ENCODE assay signal across 9 mouse cellular contexts in genomic region chr14:52008321-52009203, GRCm38 (mm10). TPM values are rescaled to one million over a fixed set of nuclear protein-coding genes. Genes with fewer than 3 reads are reported as not detected.
DNase-seq lines count a peak whose midpoint lies in the region; ATAC-seq and TF ChIP-seq lines count a peak whose summit lies in the region.
"Had no signal": no experiment of that assay in that cellular context is flagged by ENCODE, and none has a peak within 500 bp of the region (broad histone marks: within the 10 kb centered on the region; RNA-seq: fewer than 3 reads in every experiment).

No protein-coding gene starts in this region.

- TF ChIP-seq POLR2A in cerebellum, adult 2 months (IDR thresholded peaks at IDR 0.05; ENCODE audit: borderline replicate concordance, insufficient read depth, low read length), result 0 out of 2 replicates have a peak, but pooled peaks have one; percentile 33

- peak overlapping the region; percentile 14; the same call in 1 of the 2 replicates for H3K4me3 ChIP-seq in G1E (ENCODE audit: low read depth, low read length)
- peak overlapping the region; percentile 41 for H3K4me3 ChIP-seq in cerebellum, adult 2 months (replicated peaks; ENCODE audit: insufficient read depth, low read depth, low read length)
- peak overlapping the region; percentile 22 for H3K4me3 ChIP-seq in forebrain, postnatal 0 days (ENCODE audit: low read depth, low read length)
- no peak overlapping the region for H3K4me3 ChIP-seq in lung, embryonic 15.5 days

- peak; percentile 95 for TF ChIP-seq CTCF in G1E (IDR thresholded peaks at IDR 0.05; ENCODE audit: low read depth, low read length)
- peak; percentile 99 for TF ChIP-seq CTCF in cerebellum, adult 2 months (IDR thresholded peaks at IDR 0.05; ENCODE audit: borderline replicate concordance, insufficient read depth, low read depth, low read length)
- TF ChIP-seq CTCF in forebrain, postnatal 0 days (IDR thresholded peaks at IDR 0.05; ENCODE audit: low read depth), result peak; percentile 100

- DNase-seq in G1E (ENCODE audit: low spot score), result peak; percentile 84
- DNase-seq in cerebellum, adult 2 months, result peak; percentile 92 to 96
- DNase-seq in forebrain, postnatal 0 days, result peak; percentile 93
- peak; percentile 90 to 93 for DNase-seq in heart, postnatal 36 days
- DNase-seq in layer of hippocampus, adult 8-10 months (ENCODE audit: low spot score in 2 of 2), result peak; percentile 84 to 93
- peak; percentile 70 for DNase-seq in ovary, adult 18-20 months (ENCODE audit: low spot score)
- DNase-seq in thymus, adult 18-20 months, result peak; percentile 86 to 88

- no peaks in the 10 kb centered on the region for H3K27me3 ChIP-seq in G1E (ENCODE audit: insufficient read depth, low read length)
- H3K27me3 ChIP-seq in cerebellum, adult 2 months (ENCODE audit: control insufficient read depth, insufficient read depth, low read length), result no peaks in the 10 kb centered on the region
- no peaks in the 10 kb centered on the region for H3K27me3 ChIP-seq in forebrain, postnatal 0 days (ENCODE audit: insufficient read depth, low read length)
- H3K27me3 ChIP-seq in lung, embryonic 15.5 days, result no peaks in the 10 kb centered on the region

- H3K9ac ChIP-seq in forebrain, postnatal 0 days, result peak overlapping the region; percentile 35; the same call in 1 of the 2 replicates
- H3K9ac ChIP-seq in lung, embryonic 15.5 days, result no peak overlapping the region

- H3K36me3 ChIP-seq in G1E (replicated peaks), result peaks cover 71% of the 10 kb centered on the region
- H3K36me3 ChIP-seq in forebrain, postnatal 0 days (ENCODE audit: insufficient read depth), result peaks cover 20% of the 10 kb centered on the region
- peaks cover 50% of the 10 kb centered on the region for H3K36me3 ChIP-seq in lung, embryonic 15.5 days

- no peaks in the 10 kb centered on the region for H3K9me3 ChIP-seq in G1E (replicated peaks)
- no peaks in the 10 kb centered on the region for H3K9me3 ChIP-seq in forebrain, postnatal 0 days (ENCODE audit: low read length)
- no peaks in the 10 kb centered on the region for H3K9me3 ChIP-seq in lung, embryonic 15.5 days

- ATAC-seq in G1E (ENCODE audit: extremely low read depth, insufficient number of reproducible peaks, low FRiP score, poor library complexity, severe bottlenecking), result peak; percentile 72
- peak; percentile 60 for ATAC-seq in forebrain, postnatal 0 days
- ATAC-seq in lung, embryonic 15.5 days (ENCODE audit: borderline replicate concordance, extremely low read depth, low FRiP score, low TSS enrichment), result peak; percentile 77

- peak overlapping the region; percentile 88 for H3K27ac ChIP-seq in cerebellum, adult 2 months (ENCODE audit: insufficient read depth, low read length)
- 0 out of 2 replicates have a peak overlapping the region, but pooled peaks have one; percentile 50 for H3K27ac ChIP-seq in forebrain, postnatal 0 days (ENCODE audit: low read depth, low read length)
- no peak overlapping the region for H3K27ac ChIP-seq in lung, embryonic 15.5 days
- H3K27ac ChIP-seq: macrophage had no signal

- intact Hi-C loops in heart, postnatal 36 days (cut with DNase I), result loop anchor here (2.0 kb wide), 2 partner anchors 14 to 106 kb away; no protein-coding TSS in a partner anchor

- H3K4me2 ChIP-seq in forebrain, postnatal 0 days (ENCODE audit: low read depth), result peak overlapping the region; percentile 50
- H3K4me2 ChIP-seq in lung, embryonic 15.5 days, result no peak overlapping the region

- WGBS in cerebellum, adult 2 months, result 33% methylated on average over 38 of the region's 38 CpGs
- WGBS in forebrain, postnatal 0 days, result 50% methylated on average over 38 of the region's 38 CpGs
- WGBS in lung, embryonic 15.5 days, result 50% methylated on average over 38 of the region's 38 CpGs

- peaks cover 35% of the 10 kb centered on the region for H3K4me1 ChIP-seq in G1E (ENCODE audit: insufficient read depth, low read depth, low read length)
- peaks cover 52% of the 10 kb centered on the region for H3K4me1 ChIP-seq in cerebellum, adult 2 months (ENCODE audit: control insufficient read depth, insufficient read depth, low read length)
- H3K4me1 ChIP-seq in forebrain, postnatal 0 days (ENCODE audit: insufficient read depth), result peaks cover 34% of the 10 kb centered on the region
- H3K4me1 ChIP-seq in lung, embryonic 15.5 days, result peaks cover 26% of the 10 kb centered on the region

RNA-seq across cellular contexts. Expression of gene Tmem253, which starts 6.9 kb away (rescaled TPM):
- total RNA-seq in G1E (2014; fragmentation: Nextera tagmentation) (0.58 and 2.5 TPM in 2 replicates), G1E (2017) (0.12 and 0.27 TPM in 2 replicates)
- polyA plus RNA-seq in G1E (2012), result 0.19 and 0.29 TPM in 2 replicates
- 2.0 and 2.4 TPM in 2 replicates for polyA plus RNA-seq in cerebellum, adult 2 months (2012; rRNA removed)
- 0.38 TPM in 1 of 2 replicates, not detected in the other for total RNA-seq in forebrain, postnatal 0 days (2014; rRNA removed)
- 0.67 TPM in 1 of 2 replicates, not detected in the other for polyA plus RNA-seq in forebrain, postnatal 0 days (2015; fragmentation: Nextera tagmentation; extraction: Ambion mirVana)
- 1 to 10 TPM; 2.1 to 2.3 TPM for total RNA-seq in heart, postnatal 36 days (2021)
- 1 to 10 TPM in 2 of 4 experiments, under 1 TPM in 2; 0.74 to 1.7 (median 0.91) TPM for total RNA-seq in layer of hippocampus, adult 8-10 months (2022)
- 0.26 and 0.57 TPM in 2 replicates for polyA plus RNA-seq in lung, embryonic 15.5 days (2015; fragmentation: Nextera tagmentation; extraction: Ambion mirVana)

RNA-seq across cellular contexts. Expression of gene Zfp219, which starts 12.0 kb away (rescaled TPM):
- total RNA-seq in G1E (2014; fragmentation: Nextera tagmentation) (28.1 and 29.6 TPM in 2 replicates), G1E (2017) (16.4 and 16.9 TPM in 2 replicates)
- polyA plus RNA-seq in G1E (2012), result 83.1 and 97.0 TPM in 2 replicates
- 184 and 188 TPM in 2 replicates for polyA plus RNA-seq in cerebellum, adult 2 months (2012; rRNA removed)
- total RNA-seq in forebrain, postnatal 0 days (2014; rRNA removed), result 37.2 and 51.4 TPM in 2 replicates
- polyA plus RNA-seq in forebrain, postnatal 0 days (2015; fragmentation: Nextera tagmentation; extraction: Ambion mirVana), result 16.6 and 19.8 TPM in 2 replicates
- total RNA-seq in heart, postnatal 36 days (2021), result 10 to 100 TPM; 27.8 to 31.7 TPM
- 10 to 100 TPM; 45.7 to 46.6 (median 45.8) TPM for total RNA-seq in layer of hippocampus, adult 8-10 months (2022)
- polyA plus RNA-seq in lung, embryonic 15.5 days (2015; fragmentation: Nextera tagmentation; extraction: Ambion mirVana), result 25.7 and 26.3 TPM in 2 replicates

RNA-seq across cellular contexts. Expression of gene Arhgef40, which starts 24.0 kb away (rescaled TPM):
- total RNA-seq in G1E (2014; fragmentation: Nextera tagmentation) (33.9 and 37.5 TPM in 2 replicates), G1E (2017) (3.1 and 3.4 TPM in 2 replicates)
- polyA plus RNA-seq in G1E (2012), result 30.3 and 32.2 TPM in 2 replicates
- 44.1 and 48.0 TPM in 2 replicates for polyA plus RNA-seq in cerebellum, adult 2 months (2012; rRNA removed)
- 61.6 and 84.6 TPM in 2 replicates for total RNA-seq in forebrain, postnatal 0 days (2014; rRNA removed)
- polyA plus RNA-seq in forebrain, postnatal 0 days (2015; fragmentation: Nextera tagmentation; extraction: Ambion mirVana), result 27.3 and 46.8 TPM in 2 replicates
- 10 to 100 TPM; 30.3 to 34.7 TPM for total RNA-seq in heart, postnatal 36 days (2021)
- 10 to 100 TPM; 30.3 to 40.9 (median 34.5) TPM for total RNA-seq in layer of hippocampus, adult 8-10 months (2022)
- polyA plus RNA-seq in lung, embryonic 15.5 days (2015; fragmentation: Nextera tagmentation; extraction: Ambion mirVana), result 105 TPM in 2 replicates

RNA-seq across cellular contexts. Expression of gene Olfr221, which starts 33.7 kb away (rescaled TPM):
- total RNA-seq in G1E (2014; fragmentation: Nextera tagmentation), result not detected in 2 replicates
- total RNA-seq in G1E (2017), result 0.16 and 0.23 TPM in 2 replicates
- not detected in 2 replicates for polyA plus RNA-seq in G1E (2012)
- 0.03 and 0.10 TPM in 2 replicates for polyA plus RNA-seq in cerebellum, adult 2 months (2012; rRNA removed)
- not detected in 2 replicates for total RNA-seq in forebrain, postnatal 0 days (2014; rRNA removed)
- not detected in 2 replicates for polyA plus RNA-seq in forebrain, postnatal 0 days (2015; fragmentation: Nextera tagmentation; extraction: Ambion mirVana)
- total RNA-seq in heart, postnatal 36 days (2021), result not detected
- total RNA-seq in layer of hippocampus, adult 8-10 months (2022), result not detected
- polyA plus RNA-seq in lung, embryonic 15.5 days (2015; fragmentation: Nextera tagmentation; extraction: Ambion mirVana), result not detected in 2 replicates
- polyA plus RNA-seq: macrophage had no signal
